Comparison of ENCODE assay signal across 9 mouse cellular contexts in the genomic region with DNA sequence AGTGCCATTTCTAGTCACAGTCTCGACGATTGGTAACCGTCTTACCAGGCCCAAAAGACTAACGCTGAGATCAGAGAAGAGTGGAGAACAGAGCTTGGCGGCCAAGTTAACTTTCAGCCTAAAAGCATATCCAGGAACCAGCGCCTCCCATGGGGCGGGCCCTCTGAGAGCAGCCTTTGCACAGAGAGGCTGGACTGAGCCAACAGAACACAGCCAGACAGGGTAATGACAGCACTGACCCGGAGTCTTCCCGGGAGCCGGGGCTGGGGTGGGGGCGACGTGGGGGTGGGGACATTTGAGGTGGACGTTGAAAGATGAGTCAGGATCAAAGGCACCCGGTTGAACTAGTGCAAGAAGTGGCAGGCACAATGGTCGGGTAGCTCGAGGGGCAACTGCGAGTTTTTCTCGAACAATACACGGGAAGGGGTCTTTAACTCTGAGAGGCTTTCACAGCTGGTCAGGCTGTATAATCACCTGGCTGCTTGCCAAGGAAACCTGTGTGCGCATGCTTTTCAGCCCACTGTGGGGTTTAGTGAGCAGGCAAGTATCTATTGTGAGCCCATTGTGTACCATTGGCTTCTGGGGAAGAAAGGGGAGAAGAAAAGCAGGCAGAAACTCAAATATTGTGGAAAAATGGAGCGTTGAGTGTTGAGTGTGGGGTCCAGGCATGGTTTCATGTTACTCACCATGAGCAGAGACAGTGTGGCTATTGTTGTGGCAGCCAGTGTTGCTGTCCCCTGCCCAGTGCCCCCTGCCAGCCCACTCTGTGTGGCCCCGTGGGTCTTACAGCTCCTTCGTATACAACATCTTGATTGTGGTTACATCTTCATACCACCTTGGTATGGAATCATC. TPM values are rescaled to one million over a fixed set of nuclear protein-coding genes. Genes with fewer than 3 reads are reported as not detected.
DNase-seq lines count a peak whose midpoint lies in the region; ATAC-seq lines count a peak whose summit lies in the region.
"Had no signal": no experiment of that assay in that cellular context is flagged by ENCODE, and none has a peak within 500 bp of the region (broad histone marks: within the 10 kb centered on the region; RNA-seq: fewer than 3 reads in every experiment).

No protein-coding gene starts in this region.

- H3K4me3 ChIP-seq in heart, embryonic 12.5 days: peak overlapping the region; percentile 17; the same call in 1 of the 2 replicates
- H3K4me3 ChIP-seq in kidney, embryonic 15.5 days (replicated peaks): no peak overlapping the region
- H3K4me3 ChIP-seq in liver, embryonic 11.5 days (ENCODE audit: low read depth, low read length): no peak overlapping the region
- H3K4me3 ChIP-seq: erythroblast, embryonic 14.5 days had no signal

- DNase-seq in urinary bladder, postnatal 14 days (ENCODE audit: low spot score): peak; percentile 33
- no peak for DNase-seq in urinary bladder, postnatal 10 days (ENCODE audit: low spot score)
- DNase-seq in neural tube, embryonic 10.5 days (ENCODE audit: extremely low spot score, low spot score): peak; percentile 27
- DNase-seq in liver, embryonic 11.5 days (ENCODE audit: low spot score): no peak
- no peak for DNase-seq in ovary, adult 18-20 months (ENCODE audit: low spot score)
- no peak for DNase-seq in frontal cortex, postnatal 25 days (ENCODE audit: low spot score in 2 of 2)

- H3K4me1 ChIP-seq in heart, embryonic 12.5 days (replicated peaks): peaks cover 13% of the 10 kb centered on the region
- peaks cover 17% of the 10 kb centered on the region for H3K4me1 ChIP-seq in kidney, embryonic 15.5 days
- H3K4me1 ChIP-seq in liver, embryonic 11.5 days (replicated peaks; ENCODE audit: control insufficient read depth, insufficient read depth, low read length): no peaks in the 10 kb centered on the region; the same call in 1 of the 2 replicates

- 39% methylated on average over 23 of the region's 23 CpGs for WGBS in heart, embryonic 12.5 days
- 28% methylated on average over 23 of the region's 23 CpGs for WGBS in kidney, embryonic 15.5 days
- 70% methylated on average over 23 of the region's 23 CpGs for WGBS in liver, embryonic 11.5 days

- no peaks in the 10 kb centered on the region for H3K27me3 ChIP-seq in heart, embryonic 12.5 days (replicated peaks)
- H3K27me3 ChIP-seq in kidney, embryonic 15.5 days: no peaks in the 10 kb centered on the region
- no peaks in the 10 kb centered on the region for H3K27me3 ChIP-seq in liver, embryonic 11.5 days (replicated peaks; ENCODE audit: control insufficient read depth, insufficient read depth, low read length)

- peak; percentile 53; the same call in 1 of the 2 replicates for ATAC-seq in heart, embryonic 12.5 days (ENCODE audit: insufficient number of reproducible peaks, low FRiP score)
- peak; percentile 82 for ATAC-seq in kidney, embryonic 15.5 days (replicated peaks; ENCODE audit: low FRiP score)
- no peak for ATAC-seq in liver, embryonic 11.5 days (replicated peaks; ENCODE audit: low FRiP score)

- no peak overlapping the region for H3K27ac ChIP-seq in heart, embryonic 12.5 days (ENCODE audit: poor library complexity, severe bottlenecking)
- H3K27ac ChIP-seq in kidney, embryonic 15.5 days: no peak overlapping the region
- no peak overlapping the region for H3K27ac ChIP-seq in liver, embryonic 11.5 days (ENCODE audit: low read depth, low read length)

- peak overlapping the region; percentile 57 for H3K4me2 ChIP-seq in heart, embryonic 12.5 days
- H3K4me2 ChIP-seq in kidney, embryonic 15.5 days: peak overlapping the region; percentile 49
- H3K4me2 ChIP-seq in liver, embryonic 11.5 days: no peak overlapping the region

- no peak overlapping the region for H3K9ac ChIP-seq in heart, embryonic 12.5 days
- H3K9ac ChIP-seq in kidney, embryonic 15.5 days: no peak overlapping the region
- H3K9ac ChIP-seq in liver, embryonic 11.5 days (ENCODE audit: low read depth, low read length): no peak overlapping the region

- H3K9me3 ChIP-seq in heart, embryonic 12.5 days (replicated peaks): no peaks in the 10 kb centered on the region
- no peaks in the 10 kb centered on the region for H3K9me3 ChIP-seq in kidney, embryonic 15.5 days (replicated peaks)
- no peaks in the 10 kb centered on the region for H3K9me3 ChIP-seq in liver, embryonic 11.5 days (ENCODE audit: control insufficient read depth, low read length)

- no peaks in the 10 kb centered on the region for H3K36me3 ChIP-seq in heart, embryonic 12.5 days
- H3K36me3 ChIP-seq in kidney, embryonic 15.5 days: no peaks in the 10 kb centered on the region
- H3K36me3 ChIP-seq in liver, embryonic 11.5 days (ENCODE audit: control insufficient read depth, insufficient read depth, low read length): no peaks in the 10 kb centered on the region

RNA-seq across cellular contexts. Expression of a gene that starts 13.9 kb away (rescaled TPM):
- polyA plus RNA-seq in heart, embryonic 12.5 days (2016; fragmentation: Nextera tagmentation; extraction: Ambion mirVana): 1.9 and 2.2 TPM in 2 replicates
- polyA plus RNA-seq in kidney, embryonic 15.5 days (2015; fragmentation: Nextera tagmentation; extraction: Ambion mirVana): 1.9 and 2.9 TPM in 2 replicates
- polyA plus RNA-seq in liver, embryonic 11.5 days (2014; fragmentation: Nextera tagmentation; extraction: Ambion mirVana): 0.16 and 0.32 TPM in 2 replicates
- polyA plus RNA-seq: erythroblast, embryonic 14.5 days had no signal

Comparison
In these comparisons a context has a peak if more than half of its experiments do, and no peak if none do; other contexts are left out.
1. DNase-seq: peak in urinary bladder, postnatal 14 days (single experiment) and neural tube, embryonic 10.5 days (single experiment); none in urinary bladder, postnatal 10 days (single experiment), liver, embryonic 11.5 days (single experiment), ovary, adult 18-20 months (single experiment) and frontal cortex, postnatal 25 days (0 of 2).